Mouse (Mus musculus) common myeloid progenitor, adult 5-6 weeks (primary cell): ENCODE measurements at regions not wholly inside any gene's neighbourhood (a gene's known extent, or its start where the extent isn't known, plus 50 kb on each side); places are given as distances from the start of the nearest gene placed in this dataset.
"Not testable (repeated sequence)": the region's sequence is repeated elsewhere in the genome, so short reads cannot be mapped to it uniquely, and the experiment has no call there.

ENCODE experiments used
- ATAC-seq: replicated peaks from 2 replicates; pipeline ENCODE4 v1.8.0; 2016; ENCODE audit warnings: low read depth, mild to moderate bottlenecking, moderate TSS enrichment, inconsistent platforms; ENCODE audit not compliant: poor library complexity, severe bottlenecking

- peak; percentile 80 for ATAC-seq
Measured at GRCm38 (mm10) chr1:164744955-164745608, 51.4 kb upstream of the Dpt start.

- ATAC-seq: no peak
Measured at GRCm38 (mm10) chr1:164744499-164744898, 51.9 kb upstream of the Dpt start.

GRCm38 (mm10) chr1:164742897-164743296 is 53.5 kb upstream of the Dpt start:
- ATAC-seq: not testable (repeated sequence)

- no peak for ATAC-seq
Measured at GRCm38 (mm10) chr1:164735646-164736045, 60.8 kb upstream of the Dpt start.

GRCm38 (mm10) chr1:164733741-164734140 is 62.7 kb upstream of the Dpt start:
- ATAC-seq: no peak

GRCm38 (mm10) chr1:164722054-164722453 is 74.4 kb upstream of the Dpt start:
- ATAC-seq: no peak

- ATAC-seq: no peak
Measured at GRCm38 (mm10) chr1:164714905-164715304, 81.5 kb upstream of the Dpt start.

GRCm38 (mm10) chr1:164713798-164714551 is 82.5 kb upstream of the Dpt start:
- ATAC-seq: 0 out of 2 replicates have a peak, but pooled peaks have one; percentile 18

- ATAC-seq: no peak
Measured at GRCm38 (mm10) chr1:164712514-164712913, 83.9 kb upstream of the Dpt start.

GRCm38 (mm10) chr1:164704397-164705091 is 91.9 kb upstream of the Dpt start:
- ATAC-seq: no peak

- no peak for ATAC-seq
Measured at GRCm38 (mm10) chr1:164703560-164704131, 92.8 kb upstream of the Dpt start.

- ATAC-seq: no peak
Measured at GRCm38 (mm10) chr1:164690055-164690454, 106.4 kb upstream of the Dpt start.

- ATAC-seq: no peak
Measured at GRCm38 (mm10) chr1:164689311-164689710, 107.1 kb upstream of the Dpt start.

- no peak for ATAC-seq
Measured at GRCm38 (mm10) chr1:164684437-164684836, 112.0 kb upstream of the Dpt start.

GRCm38 (mm10) chr1:164683788-164684187 is 112.7 kb upstream of the Dpt start:
- no peak for ATAC-seq

- ATAC-seq: no peak
Measured at GRCm38 (mm10) chr1:164682867-164683599, 113.4 kb upstream of the Dpt start.

GRCm38 (mm10) chr1:164682426-164682825 is 114.0 kb upstream of the Dpt start:
- no peak for ATAC-seq

GRCm38 (mm10) chr1:164681582-164681981 is 114.9 kb upstream of the Dpt start:
- peak; percentile 56 for ATAC-seq

GRCm38 (mm10) chr1:164678303-164678702 is 118.1 kb upstream of the Dpt start:
- ATAC-seq: no peak

GRCm38 (mm10) chr1:164652244-164652643 is 144.2 kb upstream of the Dpt start:
- ATAC-seq: peak; percentile 45
